Comparison of ENCODE assay signal across 18 mouse cellular contexts in genomic region chr1:151778592-151778991, GRCm38 (mm10).
"Had no signal": no experiment of that assay in that cellular context is flagged by ENCODE, and none has a peak within 500 bp of the region (broad histone marks: within the 10 kb centered on the region; RNA-seq: fewer than 3 reads in every experiment).

No protein-coding gene starts in this region.

- ATAC-seq: lung, postnatal 0 days had no signal

- H3K4me2 ChIP-seq: limb, embryonic 13.5 days; neural tube, embryonic 15.5 days had no signal

- H3K27me3 ChIP-seq: limb, embryonic 13.5 days; neural tube, embryonic 15.5 days had no signal

- DNase-seq: kidney, adult 9 months; kidney, postnatal 10 days; kidney, postnatal 4 days; left cerebral cortex, postnatal 4 days; lung, adult 2 months; lung, postnatal 36 days; midbrain, embryonic 14.5 days; retina, postnatal 1 day; right cerebral cortex, postnatal 4 days; spleen, adult 18-20 months; thymus, postnatal 36 days had no signal

- H3K9ac ChIP-seq: limb, embryonic 13.5 days; liver, embryonic 14.5 days; neural tube, embryonic 15.5 days had no signal

- H3K4me1 ChIP-seq: limb, embryonic 13.5 days; neural tube, embryonic 15.5 days had no signal

- H3K4me3 ChIP-seq: layer of hippocampus, adult 2 months; limb, embryonic 13.5 days; midbrain, embryonic 10.5 days; myocyte; neural tube, embryonic 15.5 days had no signal

- H3K9me3 ChIP-seq: limb, embryonic 13.5 days; midbrain, embryonic 10.5 days; neural tube, embryonic 15.5 days had no signal

- H3K27ac ChIP-seq: layer of hippocampus, adult 2 months; limb, embryonic 13.5 days; liver, embryonic 14.5 days; midbrain, embryonic 10.5 days; neural tube, embryonic 15.5 days had no signal
